Mouse (Mus musculus) embryonic fibroblast, embryonic 13.5 days (primary cell): ENCODE measurements around the gene Ppm1e.

Source experiments
- CTCF ChIP-seq: IDR thresholded peaks from 2 replicates; pipeline ENCODE4 v1.5.1; 2011; ENCODE audit warnings: mild to moderate bottlenecking, control low read depth, low read length, moderate library complexity, borderline replicate concordance; ENCODE audit not compliant: insufficient read depth
- POLR2A ChIP-seq: IDR thresholded peaks from 2 replicates; pipeline ENCODE4 v1.6.1; 2011; ENCODE audit warnings: low read depth, mild to moderate bottlenecking, control low read depth, low read length, moderate library complexity

- TF ChIP-seq CTCF: no peak
- TF ChIP-seq POLR2A: no peak
These were observed 113.5 kb downstream of the Ppm1e start for GRCm38 (mm10) chr11:87245171-87245840.
